ENCODE assay signal across 8 mouse cellular contexts in genomic region chr1:25826771-25827170, GRCm38 (mm10). TPM values are rescaled to one million over a fixed set of nuclear protein-coding genes. Genes with fewer than 3 reads are reported as not detected.
DNase-seq lines count a peak whose midpoint lies in the region; ATAC-seq and TF ChIP-seq lines count a peak whose summit lies in the region.

No protein-coding gene starts in this region.

- no peak overlapping the region for H3K4me3 ChIP-seq in kidney, adult 2 months (ENCODE audit: insufficient read depth, low read depth, low read length)
- peak overlapping the region; percentile 60 for H3K4me3 ChIP-seq in midbrain, embryonic 16.5 days (ENCODE audit: low read depth, low read length)

- TF ChIP-seq POLR2A in kidney, adult 2 months (IDR thresholded peaks at IDR 0.05; ENCODE audit: low read depth, low read length), result no peak

- H3K4me2 ChIP-seq in midbrain, embryonic 16.5 days (ENCODE audit: low read length), result peak overlapping the region; percentile 72

- H3K9me3 ChIP-seq in midbrain, embryonic 16.5 days (replicated peaks; ENCODE audit: control insufficient read depth, low read length, poor library complexity, severe bottlenecking), result no peaks in the 10 kb centered on the region

- no peak for ATAC-seq in midbrain, embryonic 16.5 days
- no peak for ATAC-seq in activated CD4-positive, CD25-positive, alpha-beta regulatory T cell, adult 4 months

- H3K4me1 ChIP-seq in kidney, adult 2 months (ENCODE audit: control insufficient read depth, insufficient read depth, low read length), result no peaks in the 10 kb centered on the region
- H3K4me1 ChIP-seq in midbrain, embryonic 16.5 days (ENCODE audit: control insufficient read depth, insufficient read depth, low read length), result peaks cover 28% of the 10 kb centered on the region

- H3K27ac ChIP-seq in kidney, adult 2 months (ENCODE audit: insufficient read depth, low read depth, low read length), result no peak overlapping the region
- peak overlapping the region; percentile 31 for H3K27ac ChIP-seq in midbrain, embryonic 16.5 days (ENCODE audit: low read length)

- no peaks in the 10 kb centered on the region for H3K36me3 ChIP-seq in kidney, adult 2 months (ENCODE audit: control insufficient read depth, insufficient read depth, low read length)
- no peaks in the 10 kb centered on the region for H3K36me3 ChIP-seq in midbrain, embryonic 16.5 days (ENCODE audit: control insufficient read depth, insufficient read depth, low read length)

- no peak for TF ChIP-seq CTCF in kidney, adult 2 months (conservative IDR thresholded peaks at IDR 0.05; ENCODE audit: insufficient read depth, insufficient read length, low read depth, low read length)

- no peaks in the 10 kb centered on the region; the same call in 1 of the 2 replicates for H3K27me3 ChIP-seq in kidney, adult 2 months (replicated peaks; ENCODE audit: control insufficient read depth, insufficient read depth, low read length)
- no peaks in the 10 kb centered on the region for H3K27me3 ChIP-seq in midbrain, embryonic 16.5 days (ENCODE audit: control insufficient read depth, insufficient read depth, low read depth, low read length)

- peak overlapping the region; percentile 75 for H3K9ac ChIP-seq in midbrain, embryonic 16.5 days (ENCODE audit: low read depth, low read length)

- peak; percentile 29 for DNase-seq in kidney, postnatal 10 days
- DNase-seq in kidney, adult 2 months, result no peak
- DNase-seq in cerebellum, postnatal 10 days, result peak; percentile 82 to 86
- peak; percentile 71 for DNase-seq in layer of hippocampus, adult 11-12 months (ENCODE audit: low spot score)
- no peak for DNase-seq in thymus, adult 18-20 months
- no peak for DNase-seq in urinary bladder, postnatal 4 days (ENCODE audit: low spot score in 2 of 2)

- WGBS in kidney, adult 2 months, result 13% methylated on average over 7 of the region's 7 CpGs
- 3% methylated on average over 7 of the region's 7 CpGs for WGBS in midbrain, embryonic 16.5 days

RNA-seq across cellular contexts. Expression of gene Adgrb3, which starts 2.7 kb away (rescaled TPM):
- 0.03 and 0.14 TPM in 2 replicates for polyA plus RNA-seq in kidney, adult 2 months (2012; rRNA removed)
- 67.9 and 68.6 TPM in 2 replicates for polyA plus RNA-seq in midbrain, embryonic 16.5 days (2015; fragmentation: Nextera tagmentation; extraction: Ambion mirVana)
- polyA plus RNA-seq in activated CD4-positive, CD25-positive, alpha-beta regulatory T cell, adult 4 months (2017; shearing (Covaris generic)), result under 1 TPM in 1 of 2 experiments, not detected in 1; 0.12 TPM

Comparison
In these comparisons a context has a peak if more than half of its experiments do, and no peak if none do; other contexts are left out.
1. DNase-seq: peak in kidney, postnatal 10 days (single experiment), cerebellum, postnatal 10 days (2 of 2) and layer of hippocampus, adult 11-12 months (single experiment); none in kidney, adult 2 months (single experiment), thymus, adult 18-20 months (0 of 2) and urinary bladder, postnatal 4 days (0 of 2).
2. RNA of gene Adgrb3, which starts 2.7 kb away (polyA plus RNA-seq): 67.9 to 68.6 TPM in midbrain, embryonic 16.5 days; 0.03 to 0.14 TPM in kidney, adult 2 months and 0.12 TPM in activated CD4-positive, CD25-positive, alpha-beta regulatory T cell, adult 4 months; every median in the first group is over 10 times any median in the second.